Mouse (Mus musculus) neural tube, embryonic 10.5 days (tissue): Measurements from ENCODE around the gene Cox17.

ENCODE experiments used
- DNase-seq: peaks from one replicate; pipeline ENCODE4 v3.0.0-alpha.2; 2017; ENCODE audit warnings: low spot score; ENCODE audit errors: extremely low spot score

The Cox17 gene

DNA sequence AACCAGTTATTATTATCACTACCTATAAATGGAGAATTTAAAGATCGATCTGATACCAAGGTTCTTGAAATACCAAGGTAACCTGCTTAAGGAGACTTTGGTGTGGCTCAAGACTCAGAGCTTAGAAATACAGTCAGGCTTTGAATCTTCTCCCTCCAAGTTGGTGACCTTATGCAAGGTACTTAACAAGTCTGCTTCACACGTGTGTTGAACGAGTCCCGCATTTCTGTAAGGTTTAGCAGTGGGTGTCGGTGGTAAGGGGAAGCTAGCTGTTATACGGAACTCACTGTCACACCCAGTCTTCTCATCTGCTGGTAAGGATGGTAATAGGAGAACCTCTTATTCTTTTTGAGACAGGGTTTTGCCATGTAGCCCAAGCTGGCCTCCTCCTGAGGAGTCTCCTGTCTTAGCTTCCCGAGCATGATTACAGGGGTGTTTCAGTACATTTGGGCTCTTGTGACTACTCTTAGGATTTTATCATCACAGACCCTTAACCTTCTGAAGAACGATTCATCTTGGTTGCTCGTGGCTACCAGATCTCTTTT lies 1.5 kb downstream of the Cox17 start:
- DNase-seq, result no peak

DNA sequence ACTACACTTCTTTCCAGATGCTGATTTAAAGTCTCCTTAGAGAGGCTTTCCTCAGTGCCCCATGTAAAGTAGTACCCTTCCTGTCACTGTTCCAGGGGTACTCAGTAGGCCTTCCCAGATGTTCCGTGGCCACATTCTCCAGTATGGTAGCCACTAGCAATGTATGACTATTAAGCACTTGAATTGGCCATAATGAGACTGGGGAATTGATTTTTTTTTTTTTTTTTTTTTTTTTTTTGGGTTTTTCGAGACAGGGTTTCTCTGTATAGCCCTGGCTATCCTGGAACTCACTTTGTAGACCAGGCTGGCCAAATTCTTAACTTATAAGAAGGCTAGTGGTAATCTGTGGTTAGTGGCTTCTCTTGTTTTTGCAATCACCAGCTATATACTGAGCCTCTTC lies 3.1 kb downstream of the Cox17 start:
- no peak for DNase-seq

DNA sequence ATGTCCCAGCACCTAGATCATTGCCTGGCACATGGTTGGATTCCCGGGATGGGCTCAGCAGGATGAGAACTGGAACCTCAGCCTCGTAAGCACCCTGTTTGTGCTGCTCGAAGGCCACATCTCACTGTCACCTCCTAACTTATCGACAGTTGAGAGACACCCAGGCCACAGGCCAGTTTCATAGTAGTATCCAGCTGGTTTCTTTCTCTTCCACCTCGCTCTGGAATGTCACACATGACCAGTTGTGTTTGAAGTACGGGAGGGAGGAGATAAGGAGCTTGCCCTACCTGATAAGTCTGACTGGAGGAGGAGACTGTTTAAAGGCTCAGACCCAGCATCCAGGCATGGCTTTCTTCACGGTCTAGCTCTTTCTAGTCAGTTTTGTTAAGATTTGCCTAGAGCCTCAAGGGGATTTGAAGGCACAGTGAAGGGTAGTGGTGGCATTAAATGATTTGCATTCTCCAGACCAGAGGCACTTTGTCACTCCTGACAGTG lies 3.6 kb downstream of the Cox17 start:
- DNase-seq, result no peak

DNA sequence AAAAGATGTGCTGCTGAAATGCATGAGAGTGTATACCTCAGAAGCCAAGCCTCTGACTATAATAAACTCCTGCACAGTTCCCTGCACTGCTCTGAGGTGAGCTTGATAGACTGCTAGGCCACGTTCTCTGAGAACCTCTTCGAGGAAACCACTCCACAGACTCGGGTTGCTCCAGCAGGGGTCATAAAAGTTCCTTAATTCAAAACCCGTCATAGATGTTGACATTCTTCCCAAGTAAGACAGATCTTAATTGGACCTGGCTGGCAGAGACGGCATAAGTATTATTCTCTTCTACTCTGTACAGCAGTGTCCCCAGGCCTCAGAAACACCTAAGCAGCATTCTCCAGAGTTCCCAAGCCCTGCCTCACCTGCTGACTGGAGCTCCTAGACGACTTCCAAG lies 4.1 kb downstream of the Cox17 start:
- no peak for DNase-seq

DNA sequence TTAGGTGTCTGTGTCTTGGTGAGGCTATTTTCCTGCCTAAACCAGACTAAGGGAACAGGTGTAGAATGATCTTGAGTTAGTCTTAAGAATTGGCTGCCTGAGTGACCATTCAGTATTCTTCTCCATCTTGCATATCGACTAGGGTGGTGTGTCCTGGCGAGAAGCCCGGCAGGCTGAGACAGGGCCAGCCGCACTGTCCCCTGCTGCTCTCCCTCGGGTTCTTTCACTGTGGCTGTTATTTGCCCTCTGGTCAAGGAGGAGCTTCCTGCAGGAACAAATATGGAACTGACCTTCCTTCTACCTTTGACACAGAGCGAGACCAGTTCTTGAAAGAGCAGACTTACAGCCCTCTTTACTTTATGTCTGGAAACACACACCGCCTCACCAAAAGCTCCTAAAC lies 5.2 kb downstream of the Cox17 start:
- no peak for DNase-seq

DNA sequence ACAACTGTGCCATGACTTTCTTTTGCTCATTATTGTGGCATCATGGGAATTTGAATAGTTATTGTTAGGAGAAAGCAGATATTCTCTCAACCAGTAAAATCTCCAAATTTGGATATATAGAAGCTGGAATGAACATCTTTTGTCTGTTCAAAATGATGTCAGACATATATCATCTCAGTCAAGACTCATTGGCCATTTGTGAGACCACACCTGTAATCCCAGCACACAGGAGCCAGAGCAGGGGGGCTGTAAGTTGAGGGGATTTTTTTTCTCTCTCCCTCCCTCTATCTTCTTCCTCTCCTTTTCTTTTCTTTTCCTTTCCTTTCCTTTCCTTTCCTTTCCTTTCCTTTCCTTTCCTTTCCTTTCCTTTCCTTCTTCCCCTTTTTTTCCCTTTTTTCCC lies 6.1 kb downstream of the Cox17 start:
- no peak for DNase-seq

DNA sequence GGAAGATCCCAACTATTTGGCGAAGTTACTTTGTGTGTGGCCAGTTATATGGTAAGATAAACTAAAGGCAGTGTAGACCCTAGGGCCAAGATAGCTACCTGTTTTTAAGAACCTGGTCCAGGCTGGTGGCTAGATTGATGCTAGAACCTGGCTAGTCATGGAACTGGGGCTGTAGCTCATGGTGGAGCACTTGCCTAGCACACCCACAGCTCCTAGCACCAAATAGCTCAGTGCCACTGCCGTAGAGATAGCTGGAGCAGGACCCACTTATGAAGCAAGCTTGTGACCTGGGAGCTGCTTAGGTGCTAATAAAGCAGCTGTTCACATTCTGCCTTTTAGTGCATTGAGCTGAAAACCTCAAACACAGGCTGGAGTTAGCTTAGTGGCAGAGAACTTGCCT lies 6.9 kb downstream of the Cox17 start:
- no peak for DNase-seq

DNA sequence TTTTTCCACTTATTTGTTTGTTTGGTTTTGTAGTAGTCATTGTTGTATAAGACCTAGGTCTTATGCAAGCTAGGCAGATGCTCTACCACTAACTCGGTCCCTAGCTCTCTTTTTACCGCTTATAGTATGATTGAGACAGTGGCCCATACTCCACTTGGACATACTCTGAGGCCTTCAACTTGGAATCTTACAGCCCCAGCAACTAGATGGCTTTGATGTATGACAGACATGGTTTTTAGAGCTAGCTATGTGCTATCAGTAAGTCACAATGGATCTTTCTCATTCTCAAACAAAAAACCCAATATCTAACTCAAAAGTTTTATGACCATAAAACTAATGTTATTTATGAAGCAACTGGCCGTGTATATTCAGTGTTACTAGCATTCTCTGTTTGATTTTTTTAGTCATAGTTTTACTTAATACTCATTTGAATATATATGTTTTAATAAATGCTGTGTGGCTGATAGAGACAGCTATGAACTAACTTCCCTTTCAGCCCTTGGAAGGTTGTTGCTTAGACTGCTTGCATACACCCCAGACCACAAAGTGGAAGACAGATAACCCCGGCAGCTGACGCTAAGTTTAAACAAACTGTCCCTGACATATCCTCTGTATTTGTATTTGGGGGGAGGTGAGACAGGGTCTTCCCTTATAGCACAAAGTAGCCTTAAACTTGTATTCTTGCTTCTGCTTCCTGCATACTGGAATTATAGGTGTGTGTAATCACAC lies 7.6 kb downstream of the Cox17 start:
- DNase-seq, result no peak

DNA sequence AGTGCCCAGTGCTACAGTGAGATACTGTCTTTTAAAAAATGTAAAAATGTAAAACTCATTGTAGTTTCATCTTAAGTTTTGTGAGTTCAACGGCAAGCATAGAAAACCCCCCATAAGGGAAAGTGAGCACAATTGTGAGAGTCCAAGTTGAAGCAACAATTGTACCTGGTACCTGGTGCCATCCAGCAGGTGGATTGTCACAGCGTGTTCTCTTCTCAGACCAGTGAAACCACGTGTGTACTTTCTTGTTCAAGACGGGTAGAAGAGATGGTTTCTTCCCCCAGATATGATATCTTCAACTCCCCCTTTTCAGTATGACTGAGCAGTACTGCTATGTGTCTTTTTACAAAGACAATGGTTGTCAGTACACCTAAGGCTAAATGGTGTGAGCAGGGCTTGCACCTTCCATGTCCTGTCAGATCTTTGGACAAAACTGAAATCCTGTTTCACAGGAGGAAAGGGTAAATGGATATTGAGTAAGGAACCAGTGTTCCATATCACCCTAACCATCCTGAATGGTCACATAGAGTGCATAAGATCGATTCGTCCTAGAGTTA lies 11.5 kb downstream of the Cox17 start:
- no peak for DNase-seq

DNA sequence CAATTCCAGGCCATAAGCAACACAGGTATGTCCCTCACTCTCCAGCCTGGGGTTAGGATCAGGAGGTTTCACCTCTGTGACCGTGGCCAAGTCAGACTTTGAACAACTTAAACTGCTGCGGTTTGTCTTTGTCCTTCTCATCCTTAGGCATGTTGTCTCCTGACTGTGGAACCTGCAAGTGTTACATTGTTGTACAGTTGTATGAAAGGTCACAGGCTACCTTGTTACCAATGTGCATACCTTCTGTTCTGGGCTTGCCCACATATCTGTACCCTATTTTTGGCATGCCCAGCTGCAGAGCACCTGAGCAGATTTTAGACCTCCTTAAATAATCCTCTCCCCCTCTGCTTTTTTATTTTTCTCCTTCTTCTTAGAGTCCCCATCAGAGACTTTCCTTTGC lies 12.4 kb downstream of the Cox17 start:
- no peak for DNase-seq

DNA sequence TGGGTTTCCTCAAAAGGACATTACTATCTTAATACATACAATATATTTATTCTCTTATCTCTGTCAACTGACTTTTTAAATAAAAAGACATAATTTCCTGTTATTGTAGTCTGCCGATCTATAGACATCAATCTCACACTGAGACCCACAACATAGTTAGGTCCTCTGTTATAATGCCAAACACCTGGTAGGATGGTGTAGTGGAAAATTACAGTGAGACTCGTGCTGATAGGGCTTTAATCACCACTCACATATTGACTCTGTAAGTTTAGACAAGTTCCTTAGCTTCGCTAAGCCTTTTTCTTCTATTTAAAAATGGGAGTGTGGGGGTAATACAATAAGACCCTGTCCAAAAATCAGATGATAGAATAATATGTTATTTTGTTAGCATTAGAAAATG lies 13.1 kb downstream of the Cox17 start:
- no peak for DNase-seq

DNA sequence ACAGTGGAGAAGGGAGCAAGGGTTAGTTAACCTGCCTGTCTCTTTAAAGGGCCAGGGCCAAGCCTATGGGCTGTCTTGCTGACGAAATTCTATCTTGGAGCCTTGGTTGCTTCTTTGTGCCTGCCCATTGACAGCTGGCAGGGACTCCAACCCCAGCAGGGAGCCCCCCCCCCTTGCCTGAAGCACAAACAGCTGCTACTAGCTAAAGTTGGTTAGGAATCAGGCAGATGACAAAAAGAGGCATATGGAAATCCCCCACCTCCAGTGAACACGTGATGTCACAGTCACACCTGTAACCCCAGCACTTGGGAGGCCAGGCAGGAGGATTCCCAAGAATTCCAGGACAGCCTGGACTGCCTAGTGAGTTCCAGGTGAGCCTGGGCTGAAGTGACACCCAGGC lies 13.5 kb downstream of the Cox17 start:
- DNase-seq, result no peak

DNA sequence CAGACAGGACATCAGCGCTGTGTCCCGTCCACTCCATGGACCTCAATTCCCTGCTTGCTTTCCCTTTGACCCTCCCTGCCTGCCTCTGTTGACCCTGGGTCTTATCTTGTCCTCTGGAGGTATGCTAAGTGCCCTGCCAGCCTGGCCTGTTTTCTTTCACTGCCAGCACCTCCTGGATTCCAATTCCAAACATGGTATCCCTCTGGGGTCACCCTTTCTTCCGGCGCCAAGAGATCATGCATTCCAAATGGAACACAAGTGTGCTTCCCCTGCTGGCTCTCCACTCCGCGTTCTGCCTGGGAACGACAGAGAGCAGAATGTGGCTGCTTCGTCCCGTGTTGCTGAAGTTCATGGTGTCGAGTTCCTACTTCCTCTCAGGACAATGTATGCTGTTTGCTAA lies 15.1 kb downstream of the Cox17 start, which contains the start of gene Popdc2:
TSS of gene Popdc2 (plus strand) at position 277 of the 400 bp plus-strand sequence.
- no peak for DNase-seq

DNA sequence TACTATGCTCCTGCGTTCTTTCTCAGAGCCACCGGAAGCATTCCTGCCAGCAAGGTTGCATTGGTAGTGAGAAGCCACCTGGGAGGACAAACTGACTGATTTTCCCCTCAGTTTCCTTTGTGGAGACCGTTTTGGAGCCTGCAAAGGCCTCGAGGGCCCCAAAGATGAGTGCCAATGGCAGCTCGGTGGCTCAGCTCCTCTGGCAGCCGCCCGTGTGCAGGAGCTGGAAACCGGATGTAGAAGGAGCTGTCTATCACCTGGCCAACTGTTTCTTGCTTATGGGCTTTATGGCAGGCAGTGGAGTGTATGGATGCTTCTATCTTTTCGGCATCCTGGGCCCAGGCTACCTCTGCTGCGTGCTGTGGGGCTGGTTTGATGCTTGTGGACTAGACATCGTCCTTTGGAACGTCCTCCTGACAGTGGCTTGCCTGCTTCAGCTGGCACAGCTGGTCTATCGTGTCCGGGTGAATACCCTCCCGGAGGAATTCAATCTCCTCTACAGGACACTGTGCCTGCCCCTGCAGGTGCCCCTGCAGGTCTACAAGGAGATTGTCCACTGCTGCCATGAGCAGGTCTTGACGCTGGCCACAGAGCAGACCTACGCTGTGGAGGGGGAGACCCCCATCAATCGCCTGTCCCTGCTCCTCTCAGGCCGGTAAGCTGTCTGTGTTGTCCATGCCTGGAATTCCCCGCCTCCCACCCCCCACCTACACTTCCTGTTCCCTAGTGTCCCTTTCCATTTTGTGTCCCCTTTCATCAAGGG lies 15.9 kb downstream of the Cox17 start:
- no peak for DNase-seq

DNA sequence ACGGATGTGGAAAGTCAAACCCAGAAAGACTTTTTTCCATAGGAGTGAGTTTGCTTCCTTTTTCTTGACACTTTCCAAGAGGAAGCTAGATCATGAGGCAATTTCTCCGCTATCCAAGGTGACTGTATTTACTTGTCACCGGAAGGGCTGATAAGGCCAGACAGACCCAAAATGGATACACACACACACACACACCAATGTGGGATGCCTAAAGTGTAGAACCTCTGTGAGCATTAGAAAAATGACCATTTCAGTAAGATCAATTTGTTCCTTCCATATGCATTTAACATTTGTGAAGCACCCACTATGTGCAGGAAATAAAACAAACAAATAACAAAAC lies 16.4 kb downstream of the Cox17 start:
- DNase-seq, result no peak

DNA sequence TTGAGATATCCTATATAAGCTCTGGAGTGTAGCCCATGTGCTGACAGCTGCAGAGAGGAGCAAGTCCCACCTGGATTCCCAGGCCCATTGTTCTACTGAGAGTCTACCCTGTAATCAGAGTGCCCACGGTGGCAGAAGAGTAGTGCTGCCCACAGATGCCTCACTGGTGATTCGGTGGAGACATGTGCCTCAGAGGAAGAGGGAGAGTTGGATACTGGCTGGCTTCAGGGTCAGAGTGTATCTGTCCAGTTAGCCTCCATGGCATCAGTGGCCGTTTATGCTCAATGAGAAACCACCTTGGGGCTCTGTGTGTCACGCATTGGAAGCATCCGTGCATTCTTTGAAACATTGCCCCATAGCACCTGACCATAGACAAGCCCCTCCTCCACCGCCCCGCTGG lies 16.9 kb downstream of the Cox17 start:
- DNase-seq, result no peak

DNA sequence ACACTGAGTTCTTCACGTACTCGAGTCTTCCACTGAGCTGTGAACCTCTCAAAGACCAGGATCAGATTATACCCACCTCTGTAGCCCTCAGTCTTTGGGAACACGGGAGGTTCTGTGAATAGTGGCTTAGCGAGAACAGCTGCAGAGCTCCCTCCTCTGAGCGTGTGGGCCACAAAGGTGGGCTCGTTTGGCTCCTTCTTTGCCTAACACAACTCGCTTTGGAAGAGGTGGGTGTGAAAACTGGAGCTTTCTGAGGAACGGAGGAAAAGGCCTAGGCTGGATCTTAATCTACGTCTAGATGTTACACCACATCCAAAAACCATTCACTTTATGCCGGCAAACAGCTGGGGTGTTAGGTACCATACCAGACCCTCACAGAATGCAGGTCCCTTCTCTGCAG lies 18.6 kb downstream of the Cox17 start:
- DNase-seq, result no peak

DNA sequence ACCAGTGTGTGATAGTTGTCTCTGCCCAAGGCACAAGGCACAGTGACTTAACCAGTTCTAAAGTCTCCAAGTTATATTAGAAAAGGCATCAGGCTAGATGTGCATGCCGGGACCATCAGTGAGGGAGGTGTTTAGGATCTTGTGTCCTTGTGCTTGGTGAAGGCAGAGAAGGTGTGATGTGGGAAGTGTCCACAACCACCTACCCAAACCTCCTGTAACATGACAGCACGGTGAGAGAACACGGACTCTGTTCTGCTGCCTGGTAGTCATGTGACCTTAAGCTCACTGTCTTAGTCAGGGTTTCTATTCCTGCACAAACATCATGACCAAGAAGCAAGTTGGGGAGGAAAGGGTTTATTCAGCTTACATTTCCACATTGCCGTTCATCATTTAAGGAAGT lies 19.4 kb downstream of the Cox17 start:
- no peak for DNase-seq

DNA sequence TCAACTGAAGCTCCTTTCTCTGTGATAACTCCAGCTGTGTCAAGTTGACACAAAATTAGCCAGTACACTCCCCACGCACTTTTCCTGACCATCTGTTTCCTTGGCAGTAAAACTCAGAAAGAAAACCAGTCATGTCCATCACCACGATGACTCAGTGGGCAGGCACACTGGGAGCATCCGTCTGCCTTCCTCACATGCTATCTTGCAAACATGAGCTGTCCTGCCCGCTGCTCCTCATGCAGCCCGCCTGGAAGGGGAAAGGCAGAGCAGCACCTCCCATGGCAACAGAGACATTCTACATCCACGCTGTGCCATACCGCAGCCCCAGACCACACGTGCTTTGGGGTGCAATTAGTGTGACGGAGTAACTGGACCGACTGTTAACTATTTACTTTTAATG lies 21.5 kb downstream of the Cox17 start:
- no peak for DNase-seq

DNA sequence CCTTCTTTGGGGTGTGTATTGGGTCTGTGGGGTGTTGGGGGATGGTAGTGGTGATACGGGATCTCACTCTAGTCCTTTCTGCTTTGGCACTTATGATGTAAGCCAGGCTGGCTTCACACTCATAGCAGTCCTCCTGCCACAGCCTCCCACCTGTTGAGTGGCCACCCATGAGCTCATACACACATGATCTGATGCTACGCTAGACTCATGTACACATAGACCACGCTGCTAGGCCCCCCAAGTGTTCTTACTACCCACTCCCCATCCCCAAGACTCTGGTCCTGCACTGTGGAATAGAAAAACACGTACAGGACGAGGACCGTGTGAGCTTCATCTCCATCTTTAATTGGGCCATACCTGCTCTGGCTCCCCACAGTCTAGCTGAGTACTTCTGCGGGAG lies 22.2 kb downstream of the Cox17 start:
- no peak for DNase-seq

DNA sequence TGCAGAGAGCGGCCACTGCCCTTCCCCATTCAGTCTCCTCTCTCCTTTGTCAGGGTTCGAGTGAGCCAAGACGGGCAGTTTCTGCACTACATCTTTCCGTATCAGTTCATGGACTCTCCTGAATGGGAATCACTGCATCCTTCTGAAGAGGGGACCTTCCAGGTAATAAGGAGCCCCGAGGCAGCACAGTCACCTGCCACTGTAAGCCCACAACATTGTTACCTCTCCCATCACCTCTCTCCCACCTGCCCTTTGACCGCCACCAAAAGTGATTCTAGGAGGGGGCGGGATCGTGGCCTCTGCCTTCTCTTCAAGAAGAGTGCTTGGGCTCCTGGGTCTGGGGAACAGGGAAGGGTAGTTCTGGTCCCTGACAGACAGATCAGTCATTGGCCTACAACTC lies 22.6 kb downstream of the Cox17 start:
- no peak for DNase-seq

DNA sequence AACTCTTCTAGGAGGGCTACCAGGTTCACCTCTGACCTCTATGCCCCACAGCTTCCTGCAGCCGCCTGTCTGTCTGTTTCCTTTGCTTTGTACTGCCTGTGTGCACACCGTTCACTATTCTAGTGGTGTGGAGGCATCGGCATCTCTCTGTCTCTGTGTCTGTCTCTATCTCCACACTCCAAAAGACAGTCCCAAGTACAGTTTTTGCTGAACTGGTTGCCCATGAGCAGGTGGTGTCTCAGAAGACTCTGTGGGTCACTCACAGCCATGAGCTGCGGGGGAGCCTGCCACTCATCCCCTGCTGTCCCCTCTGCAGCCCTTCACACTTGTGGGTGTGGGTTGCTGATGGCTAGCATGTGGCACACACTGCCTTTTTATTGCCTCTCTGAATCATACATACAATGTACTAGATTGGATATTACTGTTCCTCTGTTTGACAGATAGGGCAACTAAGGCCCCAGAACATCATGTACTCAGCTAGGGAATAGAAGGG lies 23.2 kb downstream of the Cox17 start:
- DNase-seq, result no peak
